Mouse (Mus musculus): ENCODE data around the gene DXBay18.
"Not testable (repeated sequence)": the region's sequence is repeated elsewhere in the genome, so short reads cannot be mapped to it uniquely, and the experiment has no call there.

DXBay18 gene

GRCm38 (mm10) chrX:73149350-73149749 lies at the start of gene DXBay18:
Gene DXBay18, minus strand, starts transcription at chrX:73149450.
- DNase-seq (ENCODE audit: low read depth in 2 of 2, low spot score in 2 of 2): not testable (repeated sequence)

- peak in 1 of 2 experiments; percentile 3 for DNase-seq (ENCODE audit: low read depth in 2 of 2, low spot score in 2 of 2)
These were observed 42.7 kb upstream of the DXBay18 start, which contains the start of gene Xlr3b for GRCm38 (mm10) chrX:73191934-73192333. Gene Xlr3b, plus strand, starts transcription at chrX:73192207.

- DNase-seq (ENCODE audit: low read depth in 2 of 2, low spot score in 2 of 2): not testable (repeated sequence)
These were observed 27.6 kb upstream of the DXBay18 start, which contains the start of gene Spin2d for GRCm38 (mm10) chrX:73176889-73177288. Gene Spin2d, minus strand, starts transcription at chrX:73176989.

- not testable (repeated sequence) for DNase-seq (ENCODE audit: low read depth in 2 of 2, low spot score in 2 of 2)
These were observed 754 bp downstream of the DXBay18 start, which contains the start of gene Xlr5b for GRCm38 (mm10) chrX:73148496-73148895. Gene Xlr5b, plus strand, starts transcription at chrX:73148796.

GRCm38 (mm10) chrX:73143218-73143618 lies 6.0 kb downstream of the DXBay18 start:
- not testable (repeated sequence) for DNase-seq (ENCODE audit: low read depth in 2 of 2, low spot score in 2 of 2)

GRCm38 (mm10) chrX:73122859-73123829 lies 26.1 kb downstream of the DXBay18 start:
- DNase-seq (ENCODE audit: low read depth in 2 of 2, low spot score in 2 of 2): not testable (repeated sequence)

- DNase-seq (ENCODE audit: low read depth in 2 of 2, low spot score in 2 of 2): not testable (repeated sequence)
These were observed 32.5 kb downstream of the DXBay18 start, which contains the start of gene Gm14685 for GRCm38 (mm10) chrX:73116747-73117146. Gene Gm14685, plus strand, starts transcription at chrX:73117047.

GRCm38 (mm10) chrX:73096941-73097508 lies 52.2 kb downstream of the DXBay18 start, which contains the start of gene Xlr3a:
Gene Xlr3a, minus strand, starts transcription at chrX:73097095.
- DNase-seq (ENCODE audit: low read depth in 2 of 2, low spot score in 2 of 2): not testable (repeated sequence)

Measured in CD8-positive naive resting alpha-beta T cell, adult 2 months (primary cell).